Mouse (Mus musculus): ENCODE measurements at regions not wholly inside any gene's neighbourhood (a gene's known extent, or its start where the extent isn't known, plus 50 kb on each side); places are given as distances from the start of the nearest gene placed in this dataset.
"Not testable (repeated sequence)": the region's sequence is repeated elsewhere in the genome, so short reads cannot be mapped to it uniquely, and the experiment has no call there.

DNA sequence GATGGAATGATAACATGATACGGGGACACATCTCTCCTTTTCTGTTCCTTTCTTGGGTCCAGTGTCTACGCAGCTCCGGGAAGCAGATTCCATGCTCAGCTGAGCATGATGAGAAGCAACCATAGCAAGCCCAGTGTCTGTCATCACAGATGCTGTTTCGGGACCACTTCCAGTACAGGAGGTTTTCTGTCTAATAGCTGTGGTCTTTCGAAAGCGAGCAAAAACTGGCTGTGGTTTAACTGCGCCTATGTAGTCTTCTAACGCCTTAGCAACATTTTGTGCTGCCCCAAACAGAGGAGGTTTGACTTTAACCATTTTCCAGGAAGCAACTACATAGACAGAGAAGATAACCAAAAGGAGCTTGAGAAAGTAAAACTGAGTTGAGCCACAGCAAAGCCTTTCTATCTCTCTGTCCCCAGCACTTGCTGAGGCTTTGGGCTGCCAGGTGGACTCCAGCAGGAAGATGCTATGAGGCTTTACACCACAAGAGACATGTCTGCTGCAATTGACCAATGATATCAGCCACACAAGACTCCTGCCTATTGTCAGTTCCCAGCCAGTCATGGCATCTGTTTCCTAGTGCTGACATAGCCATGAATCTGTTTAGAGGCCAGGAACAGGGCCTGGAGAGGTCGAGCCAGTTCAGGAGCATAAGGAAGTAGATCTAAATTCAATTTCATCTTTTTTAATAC, 95.1 kb downstream of the Stard3nl start:
- POLR2A ChIA-PET, CTCF ChIA-PET: not testable (repeated sequence)

DNA sequence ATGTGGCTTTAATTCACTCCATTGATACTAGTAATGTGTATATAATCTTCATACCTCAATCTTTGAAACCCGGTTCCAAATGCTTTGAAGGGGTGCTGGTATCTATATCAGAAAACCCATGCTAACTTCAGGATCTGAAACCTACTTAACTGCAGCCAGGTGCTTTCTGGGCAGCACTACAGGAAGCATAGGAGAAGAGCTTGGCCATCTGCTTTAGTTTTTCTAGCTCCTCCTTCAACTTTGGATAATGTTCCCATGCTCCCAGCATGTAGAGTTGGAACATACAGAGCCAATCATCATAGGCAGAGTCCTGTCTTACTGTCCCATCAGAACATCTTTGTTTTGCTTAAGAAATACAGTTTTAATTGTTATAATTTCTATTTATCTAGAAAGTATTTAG, 99.3 kb downstream of the Stard3nl start:
- ChIA-PET POLR2A (no interaction called here), CTCF (no interaction called here)

DNA sequence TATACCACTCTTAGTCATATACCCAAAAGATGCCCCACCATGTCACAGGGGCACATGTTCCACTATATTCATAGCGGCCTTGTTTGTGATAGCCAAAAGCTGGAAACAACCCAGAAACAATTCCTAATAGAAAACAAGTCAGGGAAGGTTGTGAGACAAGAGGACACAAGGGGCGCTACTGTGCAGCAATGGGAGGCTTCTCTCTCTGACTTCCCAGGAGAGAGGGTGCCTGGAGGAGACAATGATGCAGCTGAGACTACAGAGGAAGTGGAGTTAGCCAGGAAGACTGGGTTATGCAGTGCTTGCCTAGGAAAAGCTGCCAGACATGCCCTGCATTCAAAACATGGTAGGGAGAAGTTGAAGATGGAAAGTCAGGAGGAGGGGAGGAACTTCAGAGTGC, 102.6 kb downstream of the Stard3nl start:
- ChIA-PET POLR2A (interaction anchor here in 1 of 4 experiments (0.7 kb wide), 1 partner anchor 593 kb away, joined by 3 read pairs; no protein-coding TSS in a partner anchor), CTCF (interaction anchor here in 2 of 4 experiments (0.6 to 0.7 kb wide), 2 partner anchors 8 to 371 kb away, joined by 3 read pairs; no protein-coding TSS in a partner anchor)

DNA sequence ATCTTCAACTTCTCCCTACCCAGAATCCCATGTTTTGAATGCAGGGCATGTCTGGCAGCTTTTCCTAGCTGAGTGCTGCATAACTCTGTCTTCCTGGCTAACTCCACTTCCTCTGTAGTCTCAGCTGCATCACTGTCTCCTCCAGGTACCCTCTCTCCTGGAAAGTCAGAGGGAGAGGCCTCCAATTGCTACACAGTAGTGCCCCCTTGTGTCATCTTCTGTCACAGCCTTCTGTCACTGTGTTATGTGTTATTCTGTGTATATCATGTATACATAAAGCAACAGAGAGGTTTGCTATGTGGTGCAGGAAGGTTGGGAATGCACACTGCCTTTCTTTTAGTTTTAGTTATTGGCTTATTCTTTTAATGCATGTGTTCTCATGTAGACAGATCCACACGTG, 112.4 kb downstream of the Stard3nl start:
- CTCF ChIA-PET: no interaction called here
- POLR2A ChIA-PET: no interaction called here

DNA sequence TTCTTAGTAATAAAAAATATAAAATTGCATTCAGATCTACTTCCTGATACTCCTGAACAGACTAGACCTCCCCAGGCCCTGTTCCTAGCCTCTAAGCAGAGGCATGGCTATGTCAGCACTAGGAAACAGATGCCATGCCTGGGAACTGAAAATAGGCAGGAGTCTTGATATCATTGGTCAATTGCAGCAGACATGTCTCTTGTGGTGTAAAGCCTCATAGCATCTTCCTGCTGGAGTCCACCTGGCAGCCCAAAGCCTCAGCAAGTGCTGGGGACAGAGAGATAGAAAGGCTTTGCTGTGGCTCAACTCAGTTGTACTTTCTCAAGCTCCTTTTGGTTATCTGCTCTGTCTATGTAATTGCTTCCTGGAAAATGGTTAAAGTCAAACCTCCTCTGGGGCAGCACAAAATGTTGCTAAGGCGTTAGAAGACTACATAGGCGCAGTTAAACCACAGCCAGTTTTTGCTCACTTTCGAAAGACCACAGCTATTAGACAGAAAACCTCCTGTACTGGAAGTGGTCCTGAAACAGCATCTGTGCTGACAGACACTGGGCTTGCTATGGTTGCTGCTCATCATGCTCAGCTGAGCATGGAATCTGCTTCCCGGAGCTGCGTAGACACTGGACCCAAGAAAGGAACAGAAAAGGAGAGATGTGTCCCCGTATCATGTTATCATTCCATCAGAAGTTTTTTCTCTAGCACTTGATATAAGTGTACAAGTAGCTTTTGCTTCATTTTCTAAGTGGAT, 122.9 kb downstream of the Stard3nl start:
- POLR2A ChIA-PET, CTCF ChIA-PET: not testable (repeated sequence)

DNA sequence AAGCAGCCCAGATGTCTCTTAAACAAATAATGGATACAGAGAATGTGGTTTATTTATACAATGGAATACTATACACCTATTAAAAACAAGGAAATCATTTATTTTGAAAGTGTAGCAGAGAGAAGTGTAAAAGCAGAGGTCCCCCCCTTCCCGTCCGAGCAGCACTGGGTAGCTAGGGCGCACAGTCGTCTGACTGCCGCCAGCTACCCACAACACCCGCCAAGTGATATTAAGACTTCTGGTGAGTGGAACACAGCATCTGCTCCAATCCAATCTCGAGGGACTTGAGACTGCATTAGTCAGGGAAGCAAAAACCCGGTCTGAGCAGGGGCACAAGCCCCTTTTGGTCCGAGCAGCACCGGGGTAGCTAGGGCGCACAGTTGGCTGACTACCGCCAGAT, 130.6 kb downstream of the Stard3nl start:
- POLR2A ChIA-PET: interaction anchor here in 1 of 4 experiments (1.5 kb wide), 1 partner anchor 127 kb away, joined by 4 read pairs; no protein-coding TSS in a partner anchor
- CTCF ChIA-PET: not testable (repeated sequence)

DNA sequence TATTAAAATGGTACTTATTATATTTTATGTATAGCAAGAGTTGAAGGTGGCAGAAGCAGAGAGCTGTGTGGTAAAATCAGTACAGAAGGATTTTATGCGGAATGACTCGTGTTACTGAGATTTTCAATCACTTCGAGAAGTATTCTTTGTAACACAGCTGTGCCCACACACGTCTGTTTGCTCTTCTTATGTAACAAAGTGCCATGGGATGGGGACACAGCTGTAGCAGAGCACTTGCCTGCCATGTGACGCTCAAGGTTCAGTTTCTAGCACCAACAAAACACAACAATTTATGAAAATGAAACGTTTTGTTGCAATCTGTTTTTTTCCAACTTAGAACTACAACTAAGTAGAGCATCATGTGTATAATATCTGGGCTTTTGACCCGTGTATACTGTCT, 149.0 kb downstream of the Stard3nl start:
- POLR2A ChIA-PET, CTCF ChIA-PET: not testable (repeated sequence)

DNA sequence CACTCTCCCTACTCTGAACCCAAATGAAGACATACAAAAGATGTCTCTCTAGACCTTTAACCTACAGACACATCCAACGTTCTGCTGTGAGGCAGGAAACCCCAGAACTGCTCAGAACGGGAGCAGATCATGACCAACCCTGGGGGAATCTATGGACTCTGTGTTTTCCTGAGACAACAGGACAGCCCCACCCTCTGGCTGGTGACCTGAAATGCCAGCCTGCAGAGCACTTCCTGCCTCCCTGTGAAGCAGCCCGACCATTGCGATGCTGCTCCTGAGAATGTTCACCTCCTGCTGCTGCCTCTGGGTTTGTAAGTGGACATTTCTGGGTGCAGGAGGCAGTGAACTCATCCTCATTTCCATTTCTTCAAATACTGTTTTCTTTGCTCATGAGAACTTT, 153.0 kb downstream of the Stard3nl start:
- CTCF ChIA-PET, POLR2A ChIA-PET: not testable (repeated sequence)

DNA sequence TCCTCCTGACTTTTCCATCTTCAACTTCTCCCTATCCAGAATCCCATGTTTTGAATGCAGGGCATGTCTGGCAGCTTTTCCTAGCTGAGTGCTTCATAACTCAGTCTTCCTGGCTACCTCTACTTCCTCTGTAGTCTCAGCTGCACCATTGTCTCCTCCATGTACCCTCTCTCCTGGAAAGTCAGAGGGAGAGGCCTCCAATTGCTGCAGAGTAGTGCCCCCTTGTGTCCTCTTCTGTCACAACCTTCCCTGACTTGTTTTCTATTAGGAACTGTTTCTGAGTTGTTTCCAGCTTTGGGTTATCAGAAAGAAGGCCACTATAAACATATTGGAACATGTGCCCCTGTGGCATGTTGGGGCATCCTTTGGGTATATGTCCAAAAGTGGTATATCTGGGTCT, 159.3 kb downstream of the Stard3nl start:
- ChIA-PET POLR2A (no interaction called here), CTCF (interaction anchor here (0.6 to 1.9 kb wide), 7 partner anchors 59 to 563 kb away, joined by 3 to 12 read pairs (median 5); no protein-coding TSS in a partner anchor)

DNA sequence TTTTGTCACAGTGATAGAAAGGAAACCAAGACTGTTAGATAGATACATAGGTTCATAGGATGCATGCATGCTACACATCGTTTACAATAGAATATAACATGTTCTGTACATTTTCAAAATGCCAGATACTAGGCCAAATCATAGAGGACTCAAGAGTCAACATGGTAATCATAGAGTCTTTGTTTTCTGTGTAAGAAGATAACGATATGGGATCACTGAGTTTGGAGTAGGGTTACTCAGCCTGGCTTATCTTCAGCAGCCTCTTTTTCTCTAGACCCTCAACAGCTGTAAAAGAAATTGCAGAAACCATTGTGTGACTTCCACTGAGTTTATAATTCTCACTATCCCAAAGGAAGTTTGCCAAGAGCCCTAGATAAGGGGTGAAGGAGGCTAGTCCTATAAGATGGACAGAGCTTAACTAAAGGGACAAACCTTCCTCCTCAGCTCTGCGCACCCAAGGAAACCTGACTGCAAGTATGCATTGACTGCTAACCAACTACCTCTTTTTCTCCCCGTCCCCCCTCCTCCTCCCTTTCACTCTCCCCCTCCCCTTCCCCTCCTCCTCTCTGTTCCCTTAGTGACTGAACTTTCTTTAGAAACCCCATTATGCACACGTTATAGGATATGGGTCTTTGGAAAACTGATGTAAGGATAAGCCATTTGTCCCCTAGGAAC, 160.8 kb downstream of the Stard3nl start:
- ChIA-PET CTCF (no interaction called here), POLR2A (no interaction called here)

DNA sequence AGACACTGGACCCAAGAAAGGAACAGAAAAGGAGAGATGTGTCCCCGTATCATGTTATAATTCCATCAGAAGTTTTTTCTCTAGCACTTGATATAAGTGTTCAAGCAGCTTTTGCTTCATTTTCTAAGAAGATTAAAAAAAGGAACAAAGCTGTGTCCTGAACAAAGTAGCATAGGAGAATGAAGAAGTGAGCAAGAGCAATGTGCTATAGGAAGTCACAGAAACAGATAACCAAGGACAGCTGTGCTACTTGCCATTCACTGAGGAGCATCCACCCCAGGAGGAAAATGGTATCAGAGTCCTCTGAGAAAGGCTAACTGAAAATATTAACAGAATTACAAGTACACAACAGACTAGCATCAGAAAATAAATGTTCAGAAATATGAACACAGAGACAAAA, 175.6 kb downstream of the Stard3nl start:
- POLR2A ChIA-PET, CTCF ChIA-PET: not testable (repeated sequence)

DNA sequence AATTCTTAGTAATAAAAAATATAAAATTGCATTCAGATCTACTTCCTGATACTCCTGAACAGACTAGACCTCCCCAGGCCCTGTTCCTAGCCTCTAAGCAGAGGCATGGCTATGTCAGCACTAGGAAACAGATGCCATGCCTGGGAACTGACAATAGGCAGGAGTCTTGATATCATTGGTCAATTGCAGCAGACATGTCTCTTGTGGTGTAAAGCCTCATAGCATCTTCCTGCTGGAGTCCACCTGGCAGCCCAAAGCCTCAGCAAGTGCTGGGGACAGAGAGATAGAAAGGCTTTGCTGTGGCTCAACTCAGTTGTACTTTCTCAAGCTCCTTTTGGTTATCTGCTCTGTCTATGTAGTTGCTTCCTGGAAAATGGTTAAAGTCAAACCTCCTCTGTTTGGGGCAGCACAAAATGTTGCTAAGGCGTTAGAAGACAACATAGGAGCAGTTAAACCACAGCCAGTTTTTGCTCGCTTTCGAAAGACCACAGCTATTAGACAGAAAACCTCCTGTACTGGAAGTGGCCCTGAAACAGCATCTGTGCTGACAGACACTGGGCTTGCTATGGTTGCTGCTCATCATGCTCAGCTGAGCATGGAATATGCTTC, 176.1 kb downstream of the Stard3nl start:
- CTCF ChIA-PET, POLR2A ChIA-PET: not testable (repeated sequence)

DNA sequence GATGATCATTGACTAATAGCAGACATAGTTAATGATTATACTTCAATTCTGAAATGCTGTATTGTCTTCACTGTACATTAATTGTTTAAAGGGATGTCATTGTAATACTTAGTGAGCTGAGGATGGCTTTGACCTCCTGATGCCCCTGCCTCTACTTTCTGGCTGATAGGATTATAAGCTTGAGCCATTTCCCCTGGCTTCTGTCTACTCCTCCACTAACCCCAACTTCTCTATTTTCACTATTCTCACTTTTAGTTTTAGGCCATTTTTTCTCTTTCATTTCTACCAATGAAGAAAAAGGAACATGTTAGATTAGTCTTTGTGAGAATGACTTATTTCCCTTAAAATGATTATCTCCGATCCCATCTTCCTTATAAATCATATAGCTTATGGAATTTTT, 190.9 kb downstream of the Stard3nl start:
- POLR2A ChIA-PET: no interaction called here
- CTCF ChIA-PET: no interaction called here

DNA sequence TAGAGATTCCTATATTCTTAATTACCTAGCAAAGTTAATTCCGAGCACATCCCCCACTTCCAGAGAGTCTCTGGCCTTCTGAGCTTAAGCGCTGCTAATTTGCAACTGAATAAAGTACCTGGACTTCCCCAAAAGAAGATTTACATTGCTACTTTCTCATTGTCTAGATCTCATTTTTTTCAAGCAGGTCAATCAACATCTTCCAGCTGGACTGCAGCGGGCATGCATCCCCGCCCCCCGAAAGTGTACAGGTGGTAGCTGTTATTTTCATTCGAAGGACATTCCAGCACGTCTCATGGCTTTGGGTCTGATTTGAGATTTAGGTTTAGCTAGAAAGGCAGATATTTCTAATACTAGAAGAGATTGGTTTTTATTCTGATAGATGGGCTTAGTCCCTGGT, 193.3 kb downstream of the Stard3nl start:
- POLR2A ChIA-PET, CTCF ChIA-PET: not testable (repeated sequence)

Data from embryonic stem cell, embryonic (primary cell).